Mouse (Mus musculus) frontal cortex, postnatal 10 days (tissue): ENCODE data around the gene Spata2l.
A peak's percentile ranks its signal among the peaks of the same experiment; 100 is the strongest.
"Not testable (repeated sequence)": the region's sequence is repeated elsewhere in the genome, so short reads cannot be mapped to it uniquely, and the experiment has no call there.

Experiments used
- DNase-seq, 2 experiments: peaks; one replicate each; pipeline ENCODE4 v3.0.0; 2022; ENCODE audit warnings: low spot score in 2 of 2, mixed read lengths in 1 of 2

Spata2l gene

GRCm38 (mm10) chr8:123235520-123236497, at the start of gene Spata2l:
TSS of gene Spata2l (minus strand) at chr8:123236233.
- peak; percentile 79 to 83 for DNase-seq

- no peak for DNase-seq
These were observed 48.5 kb upstream of the Spata2l start for GRCm38 (mm10) chr8:123284493-123284892.

DNA sequence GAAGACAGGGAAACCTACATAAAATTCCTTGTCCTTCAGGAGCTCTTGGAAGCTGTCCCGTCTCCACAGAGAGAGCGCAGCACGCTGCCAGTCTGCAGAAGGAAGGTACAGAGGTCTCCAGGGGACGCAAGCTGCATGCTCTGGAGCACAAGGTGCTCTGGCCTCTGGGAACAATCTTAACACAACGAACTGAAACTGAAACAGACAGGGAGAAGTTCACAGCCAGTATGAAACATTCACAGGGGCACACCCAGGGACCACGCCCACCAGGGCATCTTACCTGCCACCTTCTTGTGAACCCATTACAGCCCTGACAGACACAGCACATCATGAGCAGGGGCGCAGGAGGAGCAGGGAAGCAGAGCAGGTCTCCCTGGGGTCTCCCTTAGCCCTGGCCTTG, 48.0 kb upstream of the Spata2l start:
- no peak for DNase-seq

- not testable (repeated sequence) for DNase-seq
These were observed 47.0 kb upstream of the Spata2l start for GRCm38 (mm10) chr8:123282994-123283393.

- DNase-seq, result no peak
These were observed 44.5 kb upstream of the Spata2l start for GRCm38 (mm10) chr8:123280302-123281094.

- no peak for DNase-seq
These were observed 43.8 kb upstream of the Spata2l start for GRCm38 (mm10) chr8:123279828-123280227.

DNA sequence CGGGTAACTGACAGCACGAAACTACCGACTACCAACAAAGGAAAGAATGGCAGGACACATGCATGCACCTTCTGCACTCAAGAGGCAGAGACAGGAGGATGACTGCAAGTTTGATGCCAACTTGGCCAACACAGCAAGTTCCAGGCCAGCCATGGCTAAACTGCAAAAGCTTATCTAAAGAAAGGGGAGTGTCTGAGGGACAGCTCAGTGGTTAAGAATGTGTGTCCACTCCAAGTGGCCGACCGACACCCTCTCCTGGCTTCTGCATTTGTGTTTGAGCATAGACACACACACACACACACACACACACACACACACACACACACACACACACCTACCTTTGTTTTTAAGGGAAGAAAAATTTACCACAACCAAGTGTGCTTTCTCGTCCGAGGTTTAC, 42.4 kb upstream of the Spata2l start:
- no peak for DNase-seq

DNA sequence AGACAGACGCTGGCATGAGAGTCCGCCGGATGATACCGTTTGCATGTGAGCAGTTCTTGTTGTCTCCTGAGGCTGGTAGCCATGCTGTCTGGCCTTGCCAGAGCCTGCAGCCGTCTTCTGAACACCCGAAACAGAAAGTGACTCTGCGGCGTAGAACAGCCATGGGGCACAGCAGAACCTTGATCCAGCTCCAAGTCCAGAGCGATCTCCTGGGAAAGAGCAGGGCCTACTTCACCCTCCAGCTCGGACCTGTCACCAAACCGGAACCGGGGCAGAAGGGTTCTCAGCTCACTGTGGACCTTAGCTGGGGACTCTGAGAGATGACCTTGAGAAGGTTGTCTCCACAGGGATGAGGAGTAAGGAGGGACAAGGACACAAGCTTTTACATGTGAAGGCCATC, 39.1 kb upstream of the Spata2l start:
- DNase-seq, result no peak

GRCm38 (mm10) chr8:123274447-123274846, 38.4 kb upstream of the Spata2l start:
- DNase-seq, result no peak

DNA sequence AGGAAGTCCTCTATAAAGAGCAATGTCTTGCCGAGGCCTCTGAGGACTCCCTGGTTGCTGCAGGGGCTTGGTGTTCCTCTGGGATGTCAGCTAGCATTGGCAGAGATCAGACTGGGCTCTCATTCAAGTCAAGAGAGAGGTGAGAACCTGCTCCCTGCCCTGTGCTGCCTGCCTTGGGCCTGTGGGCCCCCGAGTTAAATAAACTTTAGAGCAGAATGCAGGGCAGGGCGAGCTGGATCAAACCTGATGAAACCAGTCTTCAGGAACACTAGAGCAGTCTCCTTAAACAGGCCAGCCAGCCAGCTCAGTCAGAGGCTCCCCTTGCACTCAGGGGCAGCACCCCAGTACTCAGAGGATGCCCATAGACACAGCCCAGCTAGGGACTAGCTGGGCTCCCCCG, 35.9 kb upstream of the Spata2l start:
- no peak for DNase-seq

GRCm38 (mm10) chr8:123271147-123271546, 35.1 kb upstream of the Spata2l start:
- no peak for DNase-seq

DNA sequence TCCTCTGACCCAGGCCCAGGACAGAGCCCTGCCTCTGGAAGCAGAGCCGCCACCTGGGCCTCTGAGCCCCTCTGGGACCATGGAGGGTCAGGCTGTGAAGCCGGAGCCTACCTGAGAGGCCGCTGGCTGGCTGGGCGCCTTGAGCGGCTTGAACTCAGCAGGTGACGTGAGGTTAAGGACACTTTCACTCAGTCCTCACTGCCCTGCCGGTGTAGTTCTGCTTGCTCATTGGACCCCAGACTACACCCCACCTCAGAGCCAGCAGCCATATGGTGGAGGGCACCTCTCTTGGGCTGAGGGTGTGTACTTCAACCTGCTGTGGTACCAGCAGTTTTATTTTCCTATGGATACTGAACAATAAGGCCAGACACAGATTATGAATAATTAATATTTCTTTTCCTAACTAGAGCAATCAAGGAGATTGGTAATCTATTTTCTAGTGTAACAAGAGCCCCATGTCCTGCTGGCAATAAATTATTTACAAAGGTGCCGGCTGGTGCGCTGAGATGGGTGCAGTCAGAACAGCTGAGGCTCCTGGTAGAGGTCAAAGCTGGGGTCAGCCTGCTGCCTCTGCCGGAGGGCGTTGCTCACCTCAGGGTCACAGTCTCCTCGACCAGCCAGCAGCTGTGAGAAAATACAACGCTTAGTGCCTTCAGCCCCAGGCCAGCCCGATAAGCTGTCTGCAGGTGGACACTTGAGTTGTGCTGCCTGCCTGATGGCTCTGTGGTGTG, 32.1 kb upstream of the Spata2l start:
- no peak for DNase-seq

GRCm38 (mm10) chr8:123257593-123257992, 21.6 kb upstream of the Spata2l start:
- DNase-seq, result not testable (repeated sequence)

DNA sequence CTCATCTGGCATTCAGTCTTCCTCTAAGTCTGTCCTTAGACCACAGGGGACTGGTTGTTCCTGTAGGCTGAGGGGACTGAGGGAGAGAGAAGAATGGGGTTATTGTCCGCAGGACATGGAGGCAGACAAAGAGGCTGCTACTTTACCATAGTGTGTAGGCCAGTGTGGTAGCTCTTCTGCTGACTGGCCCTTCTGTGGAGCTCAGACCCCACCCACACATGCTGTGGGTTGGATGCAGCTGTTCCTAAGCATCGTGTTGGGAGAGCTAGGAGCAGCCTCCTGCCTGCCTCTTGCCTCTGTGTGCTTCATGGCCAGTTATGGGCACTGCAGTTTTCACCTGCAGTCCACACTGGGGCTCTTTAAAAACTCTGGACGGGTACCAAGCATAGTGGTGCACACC, 21.1 kb upstream of the Spata2l start:
- DNase-seq, result no peak

DNA sequence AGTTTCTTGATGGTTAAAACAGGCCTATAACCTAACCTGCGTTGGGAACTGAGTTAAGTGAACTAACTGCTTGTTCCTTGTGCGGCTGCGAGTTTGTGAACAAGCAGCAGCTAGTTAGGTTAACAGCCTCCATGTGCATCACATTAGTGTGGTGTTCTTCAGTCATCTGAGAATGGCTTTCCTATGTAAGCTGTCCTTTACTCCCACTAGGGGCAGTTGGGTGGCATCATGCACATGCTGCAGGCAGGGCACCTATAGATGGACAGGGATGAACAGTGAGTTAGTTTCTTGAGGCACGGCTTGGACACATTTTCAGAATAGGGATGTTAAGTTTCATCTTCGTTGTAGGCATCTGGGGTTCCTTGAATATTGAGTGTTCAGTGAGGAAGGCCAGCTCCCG, 19.1 kb upstream of the Spata2l start:
- DNase-seq, result no peak

DNA sequence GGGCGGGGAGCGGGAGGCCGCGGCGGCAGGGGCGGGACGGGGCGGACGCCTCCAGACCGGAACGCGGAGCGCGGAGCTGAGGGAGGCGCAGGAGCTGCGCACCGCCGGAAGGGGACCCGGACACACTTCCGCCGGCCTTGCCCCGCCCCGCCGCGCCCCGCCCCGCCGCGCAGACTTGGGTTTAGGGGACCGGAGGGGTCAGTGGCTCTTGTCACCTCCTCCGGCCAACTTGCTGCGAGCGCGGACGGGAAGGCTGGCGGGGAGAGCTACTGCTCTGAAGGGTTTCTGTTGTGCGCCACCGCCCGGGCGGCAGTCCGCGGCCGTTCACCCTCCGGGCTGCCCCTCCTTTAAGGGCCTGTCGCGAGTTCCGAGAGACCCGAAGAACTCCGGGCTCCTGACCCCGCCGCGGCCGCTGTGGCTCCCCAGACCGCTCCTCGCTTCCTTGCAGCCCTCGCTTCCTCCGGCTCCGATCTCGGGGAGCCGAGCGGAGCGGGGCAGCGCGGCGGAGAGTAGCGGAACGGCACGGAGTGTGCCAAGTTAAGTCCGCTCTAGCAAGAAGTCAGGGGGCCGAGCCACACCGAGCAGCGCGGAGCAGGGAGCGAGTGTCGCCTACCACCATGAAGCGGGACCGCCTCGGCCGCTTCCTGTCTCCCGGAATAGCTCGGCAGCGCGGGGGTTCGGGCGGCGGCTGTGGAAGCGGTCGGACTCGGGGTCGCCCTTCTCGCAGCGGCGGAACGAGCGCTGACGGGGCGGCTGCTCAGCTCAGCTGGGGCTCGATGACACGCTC, 18.3 kb upstream of the Spata2l start, which contains the start of the genes Zfp276 and Vps9d1:
TSS of gene Zfp276 (plus strand) at position 97 of the 787 bp plus-strand sequence.
TSS of gene Vps9d1 (minus strand) at position 250 of the 787 bp plus-strand sequence.
- DNase-seq, result peak; percentile 68 to 85

DNA sequence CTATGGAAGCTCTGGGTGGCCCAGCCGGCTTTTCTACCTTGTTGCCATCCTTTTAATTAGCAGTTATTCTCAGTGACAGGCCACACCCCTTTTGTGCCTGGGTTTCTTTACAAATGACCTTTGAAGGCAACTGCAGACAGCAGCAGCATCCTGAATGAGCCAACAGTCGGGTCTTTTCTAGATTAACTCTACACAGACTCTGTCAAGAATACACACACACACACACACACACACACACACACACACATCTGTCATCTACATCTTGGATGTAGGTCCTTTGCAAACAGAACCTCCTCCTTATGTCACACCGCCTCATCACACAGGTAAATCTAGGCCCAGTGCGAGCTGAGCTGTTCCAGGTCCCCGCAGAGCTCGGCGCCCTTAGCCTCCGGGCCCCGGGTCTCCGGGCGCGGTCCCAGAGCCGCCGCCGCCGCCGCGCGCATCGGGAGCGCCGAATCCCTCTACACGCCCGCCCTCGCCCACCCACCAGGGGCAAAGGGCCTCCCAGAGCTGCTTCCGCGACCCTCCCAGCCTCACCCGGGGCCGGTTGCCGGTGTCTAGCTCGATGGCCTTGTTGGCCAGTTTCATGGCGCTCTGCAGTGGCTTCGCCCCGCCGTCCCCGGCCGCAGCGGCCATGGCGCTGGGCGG, 17.5 kb upstream of the Spata2l start:
- DNase-seq, result no peak

DNA sequence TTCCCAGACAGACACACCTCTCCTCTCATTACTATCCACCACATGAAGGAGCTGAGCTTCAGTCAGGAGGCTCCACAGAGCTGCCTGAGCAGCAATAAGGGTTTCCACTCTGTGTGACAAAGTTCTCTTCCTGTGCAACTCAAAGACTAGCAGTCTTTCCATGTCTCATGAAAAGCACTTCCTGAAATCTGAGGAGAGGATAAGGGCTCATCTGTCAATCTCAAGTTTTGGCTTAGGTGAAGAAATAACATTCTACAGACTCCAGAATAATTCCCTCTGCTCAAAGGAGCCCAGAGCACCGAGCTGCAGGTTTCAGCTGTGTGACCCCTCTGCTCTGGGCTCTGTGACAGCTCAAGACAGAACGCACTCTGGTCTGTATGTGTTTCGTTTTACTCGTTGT, 16.9 kb upstream of the Spata2l start:
- no peak for DNase-seq

DNA sequence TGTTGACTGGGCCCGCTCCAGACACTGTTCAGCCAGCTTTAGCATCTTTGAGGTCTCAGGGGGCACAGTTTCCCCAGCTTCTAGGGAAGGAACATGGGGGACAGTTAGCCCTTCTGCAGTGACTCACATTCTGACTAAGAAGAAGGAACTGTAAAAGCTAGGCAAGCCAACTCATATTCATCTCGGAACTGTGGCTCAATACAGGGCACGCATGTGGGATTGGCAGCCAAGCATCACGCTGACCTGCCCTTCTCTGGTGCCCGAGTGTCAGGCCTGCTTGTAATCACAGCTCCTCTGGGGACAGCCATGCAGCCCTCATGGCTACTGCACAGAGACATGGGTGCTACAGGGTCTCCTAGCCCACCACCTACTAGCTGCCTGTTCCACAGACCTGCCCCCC, 14.9 kb upstream of the Spata2l start:
- DNase-seq, result no peak

- peak in 1 of 2 experiments; percentile 13 for DNase-seq
These were observed 12.6 kb upstream of the Spata2l start for GRCm38 (mm10) chr8:123248596-123248995.
